Mouse (Mus musculus): ENCODE results near the gene Pea15a.

Pea15a gene

GRCm38 (mm10) chr1:172204814-172205740, 1.5 kb downstream of the Pea15a start:
- DNase-seq (ENCODE audit: low read depth, low spot score): no peak

GRCm38 (mm10) chr1:172204033-172204813, 2.4 kb downstream of the Pea15a start:
- DNase-seq (ENCODE audit: low read depth, low spot score): no peak

- no peak for DNase-seq (ENCODE audit: low read depth, low spot score)
Measured at GRCm38 (mm10) chr1:172203566-172203965, 3.0 kb downstream of the Pea15a start.

GRCm38 (mm10) chr1:172202894-172203522, 3.6 kb downstream of the Pea15a start:
- peak; percentile 44 for DNase-seq (ENCODE audit: low read depth, low spot score)

- DNase-seq (ENCODE audit: low read depth, low spot score): no peak
Measured at GRCm38 (mm10) chr1:172201967-172202880, 4.4 kb downstream of the Pea15a start.

- peak; percentile 48 for DNase-seq (ENCODE audit: low read depth, low spot score)
Measured at GRCm38 (mm10) chr1:172200871-172201447, 5.6 kb downstream of the Pea15a start.

GRCm38 (mm10) chr1:172200161-172200560, 6.4 kb downstream of the Pea15a start:
- no peak for DNase-seq (ENCODE audit: low read depth, low spot score)

- no peak for DNase-seq (ENCODE audit: low read depth, low spot score)
Measured at GRCm38 (mm10) chr1:172198996-172199395, 7.6 kb downstream of the Pea15a start.

GRCm38 (mm10) chr1:172198316-172198715, 8.3 kb downstream of the Pea15a start:
- no peak for DNase-seq (ENCODE audit: low read depth, low spot score)

GRCm38 (mm10) chr1:172197851-172198250, 8.8 kb downstream of the Pea15a start:
- no peak for DNase-seq (ENCODE audit: low read depth, low spot score)

- DNase-seq (ENCODE audit: low read depth, low spot score): no peak
Measured at GRCm38 (mm10) chr1:172197146-172197545, 9.5 kb downstream of the Pea15a start.

- no peak for DNase-seq (ENCODE audit: low read depth, low spot score)
Measured at GRCm38 (mm10) chr1:172194435-172194834, 12.2 kb downstream of the Pea15a start.

GRCm38 (mm10) chr1:172192217-172192616, 14.4 kb downstream of the Pea15a start:
- DNase-seq (ENCODE audit: low read depth, low spot score): no peak

GRCm38 (mm10) chr1:172191578-172191977, 15.0 kb downstream of the Pea15a start:
- DNase-seq (ENCODE audit: low read depth, low spot score): no peak

- peak; percentile 44 for DNase-seq (ENCODE audit: low read depth, low spot score)
Measured at GRCm38 (mm10) chr1:172188891-172189290, 17.7 kb downstream of the Pea15a start.

GRCm38 (mm10) chr1:172186401-172187289, 20.0 kb downstream of the Pea15a start:
- DNase-seq (ENCODE audit: low read depth, low spot score): peak; percentile 29

- no peak for DNase-seq (ENCODE audit: low read depth, low spot score)
Measured at GRCm38 (mm10) chr1:172183915-172184314, 22.7 kb downstream of the Pea15a start.

- no peak for DNase-seq (ENCODE audit: low read depth, low spot score)
Measured at GRCm38 (mm10) chr1:172183056-172183455, 23.5 kb downstream of the Pea15a start.

- no peak for DNase-seq (ENCODE audit: low read depth, low spot score)
Measured at GRCm38 (mm10) chr1:172181777-172182176, 24.8 kb downstream of the Pea15a start.

GRCm38 (mm10) chr1:172180881-172181280, 25.7 kb downstream of the Pea15a start:
- DNase-seq (ENCODE audit: low read depth, low spot score): no peak

All from ZHBTc4 (cell line).